Mouse (Mus musculus) stomach, postnatal 0 days (tissue): ENCODE results near the gene Rps21. TPM values are rescaled to one million over a fixed set of nuclear protein-coding genes. Genes with fewer than 3 reads are reported as not detected.

Experiments used
- ATAC-seq: fragments of 200-750 bp; cut with Nextera tagmentation; 2 replicates; pipeline ENCODE4 v1.8.0; 2017; ENCODE audit not compliant: low FRiP score, low TSS enrichment
- DNase-seq: peaks from one replicate; pipeline ENCODE4 v3.0.0-alpha.2; 2016; ENCODE audit warnings: low spot score
- H3K27ac ChIP-seq: fragments of 300-500 bp; sonication (generic); replicated peaks from 2 replicates; pipeline ENCODE4 v1.5.1; 2014; ENCODE audit warnings: mild to moderate bottlenecking, control low read depth
- H3K27me3 ChIP-seq: fragments of 300-500 bp; sonication (generic); 2 replicates; pipeline ENCODE4 v1.6.1; 2014; ENCODE audit warnings: low read length; ENCODE audit not compliant: control insufficient read depth, insufficient read depth
- H3K36me3 ChIP-seq: fragments of 300-500 bp; sonication (generic); 2 replicates; pipeline ENCODE4 v1.6.1; 2014; ENCODE audit warnings: low read length, mixed read lengths; ENCODE audit not compliant: control insufficient read depth, insufficient read depth
- H3K4me1 ChIP-seq: fragments of 300-500 bp; sonication (generic); replicated peaks from 2 replicates; pipeline ENCODE4 v1.6.1; 2014; ENCODE audit warnings: antibody characterized with exemption; ENCODE audit not compliant: control insufficient read depth, insufficient read depth
- H3K4me2 ChIP-seq: fragments of 300-500 bp; sonication (generic); replicated peaks from 2 replicates; pipeline ENCODE4 v1.6.1; 2014; ENCODE audit warnings: low read depth, mild to moderate bottlenecking, control low read depth, moderate library complexity
- H3K4me3 ChIP-seq: fragments of 300-500 bp; sonication (generic); 2 replicates; pipeline ENCODE4 v1.5.1; 2014; ENCODE audit warnings: low read depth, low read length, control low read depth
- H3K9ac ChIP-seq: fragments of 300-500 bp; sonication (generic); 2 replicates; pipeline ENCODE4 v1.6.1; 2014; ENCODE audit warnings: mild to moderate bottlenecking, low read length, control low read depth, mixed read lengths
- H3K9me3 ChIP-seq: fragments of 300-500 bp; sonication (generic); 2 replicates; pipeline ENCODE4 v1.6.1; 2016; ENCODE audit warnings: low read length; ENCODE audit not compliant: control insufficient read depth
- CTCF ChIP-seq: IDR thresholded peaks from 2 replicates; pipeline ENCODE4 v1.5.1; 2016; ENCODE audit warnings: antibody characterized with exemption, low read depth, mild to moderate bottlenecking, moderate library complexity
- EP300 ChIP-seq: optimal IDR thresholded peaks from 2 replicates; pipeline ENCODE3; 2016; ENCODE audit warnings: antibody characterized with exemption
- WGBS: fragments of 180-500 bp; shearing (Covaris S2); extraction: QIAGEN DNeasy Blood & Tissue Kit; methylation state at CpG from one replicate; pipeline ENCODE4 v1.1.7; 2014; 5-methylcytosine and 5-hydroxymethylcytosine counted together
- polyA plus RNA-seq: library from polyadenylated mRNA; unstranded; fragments of >200 nt; fragmentation: Nextera tagmentation; extraction: Ambion mirVana; gene quantifications from 2 replicates; pipeline ENCODE4 v1.2.1, GENCODE M21; 2015

Gene Rps21
- polyA plus RNA-seq, 1 experiment from 2014 or later = 680 TPM

- no peaks in the 10 kb centered on the region for H3K36me3 ChIP-seq
- H3K4me2 ChIP-seq = peak overlapping the region; percentile 95
- H3K27me3 ChIP-seq = no peaks in the 10 kb centered on the region
- WGBS = 1% methylated on average over 16 of the region's 37 CpGs
- H3K4me3 ChIP-seq = peak overlapping the region; percentile 82
- no peaks in the 10 kb centered on the region for H3K9me3 ChIP-seq
- H3K9ac ChIP-seq = peak overlapping the region; percentile 90
- ATAC-seq (no peak), DNase-seq (no peak)
- no peak for TF ChIP-seq CTCF
- TF ChIP-seq EP300 = no peak
- H3K4me1 ChIP-seq = 0 out of 2 replicates have a peak, but pooled peaks cover 4% of the 10 kb centered on the region
- H3K27ac ChIP-seq = peak overlapping the region; percentile 56; the same call in 1 of the 2 replicates
These were observed 15.7 kb downstream of the Rps21 start for GRCm38 (mm10) chr2:180272884-180273321.

DNA sequence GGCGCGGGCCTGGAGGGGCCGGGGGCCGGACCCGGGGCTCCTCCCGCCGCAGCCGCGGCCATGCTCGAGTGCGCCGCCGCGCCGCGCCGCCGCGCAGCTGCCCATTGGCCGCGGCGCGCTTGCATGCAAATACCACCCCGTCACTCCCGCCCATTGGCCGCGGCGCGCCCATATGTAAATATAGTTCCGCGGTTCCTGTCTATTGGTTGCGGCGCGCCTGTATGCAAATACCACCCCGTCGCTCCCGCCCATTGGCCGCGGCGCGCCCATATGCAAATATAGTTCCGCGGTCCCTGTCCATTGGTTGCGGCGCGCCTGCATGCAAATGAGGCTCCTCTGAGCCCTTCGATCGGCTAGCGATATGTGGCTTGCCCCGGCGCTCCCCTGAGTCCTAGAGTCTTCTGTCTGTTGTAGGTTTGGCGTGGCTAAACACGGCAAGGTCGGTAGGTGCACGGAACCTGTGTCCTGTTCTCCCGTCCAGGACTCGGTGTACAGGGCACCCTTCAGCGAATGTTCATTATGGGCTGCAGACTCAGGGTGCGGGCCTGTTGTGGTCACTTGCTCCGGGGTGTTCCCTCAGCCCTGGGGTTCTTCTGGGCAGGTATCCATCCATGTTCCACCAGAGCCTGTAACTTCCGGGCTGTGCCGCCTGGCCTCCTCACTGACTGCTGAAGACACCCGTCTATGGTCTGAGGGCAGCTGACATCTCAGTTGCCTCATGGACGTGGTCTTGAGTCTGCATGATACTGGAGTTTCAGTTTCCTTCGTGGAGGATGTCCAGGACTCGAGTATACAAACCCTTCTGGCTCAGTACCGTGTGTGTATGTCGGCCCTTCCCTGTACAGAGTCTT, 16.4 kb downstream of the Rps21 start, which contains the start of gene Cables2:
Gene Cables2 (minus strand): TSS at position 103 of the 851 bp plus-strand sequence.
- H3K27me3 ChIP-seq = no peaks in the 10 kb centered on the region
- H3K9ac ChIP-seq = peak within 1 kb of the TSS; percentile 90
- peak within 1 kb of the TSS; percentile 95 for H3K4me2 ChIP-seq
- H3K4me1 ChIP-seq = 0 out of 2 replicates have a peak, but pooled peaks cover 4% of the 10 kb centered on the region
- H3K9me3 ChIP-seq = no peaks in the 10 kb centered on the region
- WGBS = 3% methylated on average over 59 of the region's 68 CpGs
- peak; percentile 89 for ATAC-seq
- no peaks in the 10 kb centered on the region for H3K36me3 ChIP-seq
- peak within 1 kb of the TSS; percentile 82 for H3K4me3 ChIP-seq
- H3K27ac ChIP-seq = peak within 1 kb of the TSS; percentile 61
- peak; percentile 97 for DNase-seq
- TF ChIP-seq EP300 = no peak
- no peak for TF ChIP-seq CTCF

- Histone ChIP-seq H3K36me3 (no peaks in the 10 kb centered on the region), H3K27me3 (no peaks in the 10 kb centered on the region), H3K9me3 (no peaks in the 10 kb centered on the region), H3K27ac (no peak overlapping the region; the same call in 1 of the 2 replicates), H3K4me3 (no peak overlapping the region), H3K4me1 (0 out of 2 replicates have a peak, but pooled peaks cover 4% of the 10 kb centered on the region), H3K4me2 (no peak overlapping the region), H3K9ac (no peak overlapping the region)
- TF ChIP-seq CTCF (no peak), EP300 (no peak)
- DNase-seq = no peak
- no peak for ATAC-seq
- 93% methylated on average over 2 of the region's 2 CpGs for WGBS
These were observed 17.3 kb downstream of the Rps21 start for GRCm38 (mm10) chr2:180274523-180274922.

GRCm38 (mm10) chr2:180275836-180276235, 18.7 kb downstream of the Rps21 start:
- under 1% methylated on average over 8 of the region's 8 CpGs for WGBS
- ATAC-seq (peak; percentile 68), DNase-seq (peak; percentile 95)
- Histone ChIP-seq H3K4me2 (no peak overlapping the region; the same call in 1 of the 2 replicates), H3K4me1 (0 out of 2 replicates have a peak, but pooled peaks cover 4% of the 10 kb centered on the region), H3K9me3 (no peaks in the 10 kb centered on the region), H3K4me3 (no peak overlapping the region), H3K27ac (peak overlapping the region; percentile 90), H3K9ac (no peak overlapping the region), H3K36me3 (no peaks in the 10 kb centered on the region), H3K27me3 (no peaks in the 10 kb centered on the region)
- TF ChIP-seq CTCF (peak; percentile 98), EP300 (no peak)

DNA sequence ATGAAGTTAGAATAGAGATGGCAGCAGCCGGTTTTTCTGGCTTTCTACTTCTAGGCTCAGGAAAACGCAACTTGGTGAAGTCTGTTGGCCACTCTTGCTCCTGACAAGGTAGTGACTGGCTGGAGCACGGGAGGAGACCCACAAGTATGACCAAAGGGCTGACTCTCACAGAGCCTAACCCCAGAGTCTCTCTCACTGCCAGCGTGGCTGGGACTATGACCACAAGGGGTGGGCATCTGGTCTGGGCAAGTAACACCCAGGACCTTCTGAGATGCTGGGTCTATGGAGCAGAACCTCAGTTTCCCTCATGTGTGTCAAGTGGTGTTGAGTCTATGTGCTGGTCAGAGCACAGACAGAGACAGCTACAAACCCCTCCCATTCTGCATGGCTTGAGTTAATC, 19.2 kb downstream of the Rps21 start:
- no peak for DNase-seq
- Histone ChIP-seq H3K27me3 (no peaks in the 10 kb centered on the region), H3K9me3 (no peaks in the 10 kb centered on the region), H3K27ac (peak overlapping the region; percentile 90), H3K4me1 (0 out of 2 replicates have a peak, but pooled peaks cover 4% of the 10 kb centered on the region), H3K4me2 (no peak overlapping the region; the same call in 1 of the 2 replicates), H3K36me3 (no peaks in the 10 kb centered on the region), H3K4me3 (no peak overlapping the region), H3K9ac (0 out of 2 replicates have a peak overlapping the region, but pooled peaks have one; percentile 18)
- WGBS = 42% methylated on average over 4 of the region's 4 CpGs
- TF ChIP-seq CTCF (0 out of 2 replicates have a peak, but pooled peaks have one; percentile 4), EP300 (no peak)
- ATAC-seq = no peak
